Mouse (Mus musculus) G1E (cell line): ENCODE results near the gene Myadml2.

ENCODE experiments used
- CTCF ChIP-seq: IDR thresholded peaks from 2 replicates; pipeline ENCODE4 v1.5.1; 2012; ENCODE audit warnings: low read depth, low read length, inconsistent platforms, mixed read lengths
- TAL1 ChIP-seq: conservative IDR thresholded peaks from 2 replicates; pipeline ENCODE4 v1.6.1; 2012; ENCODE audit warnings: low read depth, low read length, inconsistent platforms, mixed read lengths

- TF ChIP-seq CTCF (no peak), TAL1 (no peak)
Measured at GRCm38 (mm10) chr11:120633520-120634343, 14.2 kb downstream of the Myadml2 start, which contains the start of gene Mafg.
